Mouse (Mus musculus) large intestine, adult 2 months (tissue): ENCODE measurements around the gene Pde4b. TPM values are rescaled to one million over a fixed set of nuclear protein-coding genes. Genes with fewer than 3 reads are reported as not detected.
"Not testable (repeated sequence)": the region's sequence is repeated elsewhere in the genome, so short reads cannot be mapped to it uniquely, and the experiment has no call there.

Source experiments
- DNase-seq: peaks from one replicate; pipeline ENCODE4 v3.0.0-alpha.2; 2012; ENCODE audit warnings: low read depth, low spot score
- WGBS: fragments of 180-500 bp; shearing (Covaris S2); methylation state at CpG from one replicate; pipeline ENCODE4 v1.1.7; 2018; 5-methylcytosine and 5-hydroxymethylcytosine counted together
- polyA plus RNA-seq: library from polyadenylated mRNA; depleted of rRNA; stranded (reverse); fragments of >200 nt; gene quantifications from 2 replicates; pipeline ENCODE4 v1.2.3, GENCODE M21; 2012

Pde4b gene
- polyA plus RNA-seq, 1 experiment = 4.6 TPM

DNA sequence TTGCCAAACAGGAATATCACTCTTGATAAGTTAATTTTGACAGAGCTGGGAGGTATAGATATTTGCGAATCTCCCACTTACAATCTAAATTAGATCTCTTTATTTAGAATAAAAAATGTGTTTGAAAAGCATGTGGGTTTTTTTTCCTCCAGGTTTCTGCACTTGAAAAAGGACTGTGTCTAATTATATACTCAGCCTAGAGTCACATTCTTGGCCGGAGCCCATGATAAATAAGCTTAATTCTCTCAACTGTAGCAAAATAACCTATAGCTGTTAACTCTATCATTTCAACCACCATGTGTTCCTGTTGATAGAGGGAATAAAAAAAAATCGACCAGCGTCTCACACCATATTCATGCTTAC is 352.8 kb downstream of the Pde4b start:
- DNase-seq = no peak
- WGBS = 79% methylated on average over 4 of the region's 4 CpGs

- no peak for DNase-seq
- WGBS = 67% methylated on average over 5 of the region's 5 CpGs
Observed at GRCm38 (mm10) chr4:102443533-102443932, 356.2 kb downstream of the Pde4b start.

- DNase-seq = no peak
- WGBS = 68% methylated on average over 3 of the region's 3 CpGs
Observed at GRCm38 (mm10) chr4:102444501-102444900, 357.2 kb downstream of the Pde4b start.

- no peak for DNase-seq
- WGBS = 55% methylated on average over 8 of the region's 8 CpGs
Observed at GRCm38 (mm10) chr4:102446160-102446945, 359.0 kb downstream of the Pde4b start.

DNA sequence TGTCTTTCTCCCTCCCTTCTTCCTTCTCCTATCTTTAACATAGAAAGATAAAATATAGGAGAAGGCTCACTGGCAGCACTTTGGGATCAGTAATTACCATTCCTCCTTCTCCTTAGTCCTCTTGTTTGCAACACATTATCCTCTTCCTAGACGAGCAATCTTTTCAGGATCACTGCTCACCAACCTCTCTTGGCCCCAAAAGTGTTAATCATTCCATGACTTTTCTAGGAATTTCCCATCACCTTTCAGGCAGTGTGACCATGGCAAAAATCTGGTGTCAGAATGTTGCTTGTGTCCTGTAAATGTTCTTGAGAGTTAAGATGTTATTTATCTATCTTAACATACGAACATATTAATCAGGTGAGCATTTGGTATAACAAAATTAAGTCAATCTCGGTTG is 369.1 kb downstream of the Pde4b start:
- 75% methylated on average over 3 of the region's 3 CpGs for WGBS
- DNase-seq = no peak

- 32% methylated on average over 5 of the region's 5 CpGs for WGBS
- no peak for DNase-seq
Observed at GRCm38 (mm10) chr4:102459216-102459999, 372.1 kb downstream of the Pde4b start.

GRCm38 (mm10) chr4:102478104-102478503 is 390.8 kb downstream of the Pde4b start:
- WGBS = 21% methylated on average over 3 of the region's 3 CpGs
- DNase-seq = no peak

GRCm38 (mm10) chr4:102478860-102479259 is 391.5 kb downstream of the Pde4b start:
- 56% methylated on average over 7 of the region's 7 CpGs for WGBS
- no peak for DNase-seq

GRCm38 (mm10) chr4:102480830-102481484 is 393.6 kb downstream of the Pde4b start:
- 68% methylated on average over 6 of the region's 6 CpGs for WGBS
- DNase-seq = no peak

GRCm38 (mm10) chr4:102483354-102484018 is 396.1 kb downstream of the Pde4b start:
- DNase-seq = no peak
- WGBS = 74% methylated on average over 7 of the region's 7 CpGs

- 75% methylated on average over 2 of the region's 2 CpGs for WGBS
- no peak for DNase-seq
Observed at GRCm38 (mm10) chr4:102484738-102485137, 397.4 kb downstream of the Pde4b start.

DNA sequence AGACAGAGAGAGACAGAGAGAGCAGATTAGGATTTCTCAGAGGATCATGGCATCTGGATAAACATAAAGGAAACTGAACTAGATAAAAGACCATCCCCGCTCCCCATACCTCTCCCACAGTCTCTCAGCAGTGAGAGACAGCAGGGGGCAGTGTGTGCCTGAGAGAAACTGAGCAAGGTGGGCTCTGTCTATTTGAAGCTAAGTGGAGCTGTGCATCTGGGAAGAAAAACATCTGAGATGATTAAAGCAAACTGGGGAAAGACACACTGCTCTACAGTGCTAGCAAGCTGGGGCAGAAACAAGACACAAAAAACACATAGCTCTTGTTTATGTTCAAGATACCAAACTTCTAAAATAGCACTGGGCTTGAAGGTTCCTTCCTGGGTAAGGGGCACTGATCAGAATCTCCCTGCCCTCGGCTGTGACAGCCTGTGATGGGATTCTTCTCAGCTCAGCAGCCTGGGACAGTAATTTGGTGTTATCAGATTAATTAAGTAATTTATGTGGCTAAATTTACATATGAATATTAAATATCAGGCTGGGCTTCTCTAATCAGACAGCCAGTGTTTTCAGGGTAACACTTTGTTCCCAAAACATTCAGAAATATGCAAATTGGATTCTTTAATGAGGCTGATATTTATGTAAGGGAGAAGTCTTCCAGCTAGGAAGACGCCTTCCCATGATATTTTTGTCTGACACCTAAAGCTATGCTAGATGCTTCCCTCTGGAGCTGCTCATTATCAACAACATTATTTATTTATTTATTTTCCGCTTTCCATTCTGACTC is 399.0 kb downstream of the Pde4b start:
- no peak for DNase-seq
- WGBS = 61% methylated on average over 4 of the region's 4 CpGs

DNA sequence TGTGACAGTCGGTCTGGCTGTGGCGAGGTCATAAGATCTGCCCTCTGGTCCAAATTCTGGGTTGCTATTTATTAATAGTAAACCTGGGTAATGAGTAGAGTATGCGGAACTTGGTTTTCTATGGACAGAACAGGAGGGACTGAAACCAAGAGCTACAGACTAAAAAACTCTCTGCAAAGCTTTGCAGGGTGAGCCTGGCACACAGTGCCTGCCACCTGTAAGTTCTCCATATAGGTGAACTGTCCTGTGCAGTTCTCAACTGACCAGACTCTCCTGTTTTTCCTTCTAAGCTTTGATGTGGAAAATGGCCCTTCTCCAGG is 399.5 kb downstream of the Pde4b start:
- DNase-seq = no peak
- 79% methylated on average over 3 of the region's 3 CpGs for whole genome bisulfite sequencing

DNA sequence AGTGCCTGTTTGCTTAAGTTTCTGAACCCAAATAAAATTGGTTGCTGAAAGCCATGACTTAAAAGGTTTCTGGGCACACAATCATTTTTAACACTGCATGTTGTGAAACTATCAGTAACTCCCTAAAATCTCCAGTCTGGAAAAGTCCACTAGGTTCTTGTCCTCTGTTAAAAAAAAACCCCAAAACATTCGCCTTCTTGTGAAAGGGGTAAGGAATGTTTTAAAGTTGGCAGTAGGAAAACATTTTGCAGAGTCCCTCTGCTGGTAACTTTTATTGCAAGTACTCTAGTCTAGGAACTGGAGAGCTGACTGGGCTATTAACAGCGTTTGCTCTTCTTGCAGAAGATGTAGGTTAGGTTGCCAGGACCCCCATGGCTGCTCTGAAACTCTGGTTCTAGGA is 400.7 kb downstream of the Pde4b start:
- WGBS = 23% methylated on average over 2 of the region's 2 CpGs
- DNase-seq = no peak

DNA sequence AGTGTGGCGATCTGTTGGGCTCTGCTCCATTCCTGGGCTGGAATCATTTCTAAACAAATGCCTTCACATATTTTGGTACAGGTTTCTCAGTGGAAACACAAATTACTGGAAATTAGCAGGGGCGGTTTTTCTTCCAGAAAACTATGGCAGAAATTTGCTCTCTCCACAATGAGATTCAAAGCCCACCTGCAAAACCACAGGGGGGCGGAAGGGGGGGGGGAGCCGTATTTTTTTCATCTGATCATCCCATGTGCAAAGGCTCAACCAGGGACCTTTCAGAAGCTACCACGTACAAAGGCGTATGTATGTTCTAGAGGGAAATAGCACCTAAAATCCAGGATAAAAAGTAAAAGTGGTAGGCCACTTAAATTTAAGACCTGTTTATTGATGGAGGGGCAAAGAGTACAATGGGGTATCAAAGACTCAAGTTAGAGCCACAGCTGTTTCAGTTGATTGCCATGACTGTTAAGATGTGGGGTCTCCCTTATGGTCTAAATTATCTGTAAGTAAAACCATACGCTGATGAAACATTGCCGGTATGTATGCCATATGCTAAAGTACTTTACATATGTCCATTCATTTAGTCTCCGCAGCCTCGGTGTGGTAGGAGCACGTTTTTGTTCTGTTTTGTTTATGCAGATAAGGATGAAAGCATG is 404.3 kb downstream of the Pde4b start:
- 78% methylated on average over 11 of the region's 11 CpGs for WGBS
- no peak for DNase-seq

- WGBS = 78% methylated on average over 5 of the region's 5 CpGs
- DNase-seq = no peak
Observed at GRCm38 (mm10) chr4:102492911-102493310, 405.6 kb downstream of the Pde4b start.

- WGBS = 32% methylated on average over 4 of the region's 4 CpGs
- peak; percentile 51 for DNase-seq
Observed at GRCm38 (mm10) chr4:102493342-102494128, 406.2 kb downstream of the Pde4b start.

DNA sequence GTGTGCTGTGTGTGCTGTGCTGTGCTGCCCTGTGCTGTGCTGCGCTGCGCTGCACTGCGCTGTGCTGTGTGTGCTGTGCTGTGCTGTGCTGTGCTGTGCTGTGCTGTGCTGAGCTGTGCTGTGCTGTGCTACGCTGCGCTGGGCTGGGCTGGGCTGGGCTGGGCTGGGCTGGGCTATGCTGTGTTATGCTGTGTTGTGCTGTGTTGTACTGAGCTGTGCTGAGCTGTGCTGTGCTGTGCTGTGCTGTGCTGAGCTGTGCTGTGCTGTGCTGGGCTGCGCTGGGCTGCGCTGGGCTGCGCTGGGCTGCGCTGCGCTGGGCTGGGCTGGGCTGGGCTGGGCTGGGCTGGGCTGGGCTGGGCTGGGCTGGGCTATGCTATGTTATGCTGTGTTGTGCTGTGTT is 406.9 kb downstream of the Pde4b start:
- DNase-seq = not testable (repeated sequence)
- WGBS = 74% methylated on average over 10 of the region's 10 CpGs
